Mouse (Mus musculus) stomach, embryonic 16.5 days (tissue): Measurements from ENCODE around the gene Syf2. TPM values are rescaled to one million over a fixed set of nuclear protein-coding genes. Genes with fewer than 3 reads are reported as not detected.

Experiments
- ATAC-seq: fragments of 200-750 bp; cut with Nextera tagmentation; 2 replicates; pipeline ENCODE4 v1.8.0; 2017; ENCODE audit warnings: moderate number of reproducible peaks, moderate TSS enrichment; ENCODE audit not compliant: insufficient read depth, low FRiP score
- H3K27ac ChIP-seq: fragments of 300-500 bp; sonication (generic); 2 replicates; pipeline ENCODE4 v1.5.1; 2014; ENCODE audit warnings: low read length
- H3K27me3 ChIP-seq: fragments of 300-500 bp; sonication (generic); 2 replicates; pipeline ENCODE4 v1.6.1; 2014; ENCODE audit warnings: low read length, control low read depth, mixed read lengths; ENCODE audit not compliant: control insufficient read depth, insufficient read depth
- H3K36me3 ChIP-seq: fragments of 300-500 bp; sonication (generic); 2 replicates; pipeline ENCODE4 v1.6.1; 2014; ENCODE audit warnings: low read length; ENCODE audit not compliant: control insufficient read depth, insufficient read depth
- H3K4me1 ChIP-seq: fragments of 300-500 bp; sonication (generic); 2 replicates; pipeline ENCODE4 v1.6.1; 2014; ENCODE audit warnings: low read length, control low read depth, mixed read lengths; ENCODE audit not compliant: control insufficient read depth, insufficient read depth
- H3K4me2 ChIP-seq: fragments of 300-500 bp; sonication (generic); 2 replicates; pipeline ENCODE4 v1.6.1; 2014; ENCODE audit warnings: low read depth, low read length, mixed read lengths
- H3K4me3 ChIP-seq: fragments of 300-500 bp; sonication (generic); replicated peaks from 2 replicates; pipeline ENCODE4 v1.5.1; 2014; ENCODE audit warnings: mild to moderate bottlenecking, low read length
- H3K9ac ChIP-seq: fragments of 300-500 bp; sonication (generic); 2 replicates; pipeline ENCODE4 v1.6.1; 2014; ENCODE audit warnings: low read length
- H3K9me3 ChIP-seq: fragments of 300-500 bp; sonication (generic); replicated peaks from 2 replicates; pipeline ENCODE4 v1.6.1; 2016; ENCODE audit warnings: low read length, control low read depth; ENCODE audit not compliant: control insufficient read depth
- WGBS: fragments of 180-500 bp; shearing (Covaris S2); extraction: QIAGEN DNeasy Blood & Tissue Kit; methylation state at CpG from one replicate; pipeline ENCODE4 v1.1.7; 2014; 5-methylcytosine and 5-hydroxymethylcytosine counted together
- polyA plus RNA-seq: library from polyadenylated mRNA; unstranded; fragments of >200 nt; fragmentation: Nextera tagmentation; extraction: Ambion mirVana; gene quantifications from 2 replicates; pipeline ENCODE4 v1.2.1, GENCODE M21; 2015

The Syf2 gene
- polyA plus RNA-seq, 1 experiment from 2014 or later: 71.9 TPM

DNA sequence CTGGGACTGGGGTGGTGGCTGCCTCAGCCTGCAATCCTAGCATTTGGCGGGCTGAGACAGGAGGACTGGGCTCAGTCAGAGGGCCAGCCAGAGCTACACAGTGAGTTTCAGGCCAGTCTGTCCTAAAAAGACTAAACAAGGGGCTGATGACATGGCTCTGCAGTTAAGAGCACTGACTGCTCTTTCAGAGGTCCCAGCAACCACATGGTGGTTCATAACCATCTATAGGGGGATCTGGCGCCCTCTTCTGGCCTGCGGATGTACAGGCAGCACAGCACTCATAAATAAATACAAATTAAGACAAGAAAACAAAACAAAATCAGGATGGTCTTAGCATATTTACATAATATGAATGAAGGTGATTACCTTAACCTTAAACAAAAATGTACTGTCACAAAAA is 17.3 kb upstream of the Syf2 start:
- Histone ChIP-seq H3K27ac (no peak overlapping the region), H3K4me3 (peak overlapping the region; percentile 71; the same call in 1 of the 2 replicates), H3K9me3 (no peaks in the 10 kb centered on the region), H3K4me2 (peak overlapping the region; percentile 90; the same call in 1 of the 2 replicates), H3K36me3 (peaks cover 8% of the 10 kb centered on the region; the same call in 1 of the 2 replicates), H3K27me3 (no peaks in the 10 kb centered on the region), H3K4me1 (peaks cover 7% of the 10 kb centered on the region), H3K9ac (no peak overlapping the region)
- WGBS: 32% methylated on average over 3 of the region's 3 CpGs
- no peak for ATAC-seq

DNA sequence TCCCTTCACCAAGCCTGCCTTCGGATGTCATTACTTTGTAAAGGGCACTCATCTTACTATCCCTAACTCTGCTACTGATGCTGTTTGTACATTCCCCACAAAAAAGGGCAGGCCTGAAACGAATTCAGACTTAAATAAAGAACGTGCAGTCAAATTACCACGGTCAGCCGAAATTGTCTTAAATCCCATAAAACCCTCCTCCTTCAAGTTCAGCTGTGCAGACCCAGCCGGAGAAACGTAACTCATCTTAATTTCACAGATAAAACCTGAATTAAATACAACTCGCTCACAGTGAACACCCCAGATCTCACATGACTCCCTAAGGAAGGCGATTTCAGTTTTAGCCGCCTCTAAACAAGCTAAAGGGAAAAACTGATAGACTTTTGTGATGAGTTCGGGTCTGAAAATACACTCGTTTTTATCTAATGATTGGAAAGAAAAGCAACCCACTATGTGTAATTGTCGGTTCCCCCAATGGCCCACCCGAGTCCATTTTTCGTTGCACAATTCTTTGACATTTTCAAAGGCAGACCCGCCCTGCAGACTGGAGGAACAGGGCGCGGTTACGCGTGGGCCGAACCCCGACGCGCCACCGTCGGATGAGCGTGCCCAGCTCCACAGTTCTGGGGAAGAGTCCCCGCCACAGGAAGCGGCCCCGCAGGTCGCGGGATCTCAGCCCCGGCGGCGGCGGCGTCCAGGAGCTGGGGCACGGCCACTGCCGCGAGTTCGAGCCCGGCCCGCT is 16.4 kb upstream of the Syf2 start:
- Histone ChIP-seq H3K27ac (peak overlapping the region; percentile 94), H3K4me3 (peak overlapping the region; percentile 71), H3K4me1 (peaks cover 7% of the 10 kb centered on the region), H3K4me2 (peak overlapping the region; percentile 90), H3K27me3 (no peaks in the 10 kb centered on the region), H3K9ac (peak overlapping the region; percentile 90), H3K36me3 (peaks cover 7% of the 10 kb centered on the region; the same call in 1 of the 2 replicates), H3K9me3 (no peaks in the 10 kb centered on the region)
- WGBS: 1% methylated on average over 43 of the region's 43 CpGs
- ATAC-seq: peak; percentile 62; the same call in 1 of the 2 replicates

GRCm38 (mm10) chr4:134914864-134915209 is 15.9 kb upstream of the Syf2 start, which contains the start of gene Tmem50a:
Tmem50a (minus strand) TSS chr4:134915024.
- Histone ChIP-seq H3K4me3 (peak within 1 kb of the TSS; percentile 71), H3K9me3 (no peaks in the 10 kb centered on the region), H3K27me3 (no peaks in the 10 kb centered on the region), H3K36me3 (peaks cover 5% of the 10 kb centered on the region; the same call in 1 of the 2 replicates), H3K4me2 (peak within 1 kb of the TSS; percentile 90), H3K27ac (peak within 1 kb of the TSS; percentile 94), H3K4me1 (peaks cover 7% of the 10 kb centered on the region), H3K9ac (peak within 1 kb of the TSS; percentile 90)
- 0% methylated on average over 25 of the region's 25 CpGs for WGBS
- peak; percentile 93 for ATAC-seq

DNA sequence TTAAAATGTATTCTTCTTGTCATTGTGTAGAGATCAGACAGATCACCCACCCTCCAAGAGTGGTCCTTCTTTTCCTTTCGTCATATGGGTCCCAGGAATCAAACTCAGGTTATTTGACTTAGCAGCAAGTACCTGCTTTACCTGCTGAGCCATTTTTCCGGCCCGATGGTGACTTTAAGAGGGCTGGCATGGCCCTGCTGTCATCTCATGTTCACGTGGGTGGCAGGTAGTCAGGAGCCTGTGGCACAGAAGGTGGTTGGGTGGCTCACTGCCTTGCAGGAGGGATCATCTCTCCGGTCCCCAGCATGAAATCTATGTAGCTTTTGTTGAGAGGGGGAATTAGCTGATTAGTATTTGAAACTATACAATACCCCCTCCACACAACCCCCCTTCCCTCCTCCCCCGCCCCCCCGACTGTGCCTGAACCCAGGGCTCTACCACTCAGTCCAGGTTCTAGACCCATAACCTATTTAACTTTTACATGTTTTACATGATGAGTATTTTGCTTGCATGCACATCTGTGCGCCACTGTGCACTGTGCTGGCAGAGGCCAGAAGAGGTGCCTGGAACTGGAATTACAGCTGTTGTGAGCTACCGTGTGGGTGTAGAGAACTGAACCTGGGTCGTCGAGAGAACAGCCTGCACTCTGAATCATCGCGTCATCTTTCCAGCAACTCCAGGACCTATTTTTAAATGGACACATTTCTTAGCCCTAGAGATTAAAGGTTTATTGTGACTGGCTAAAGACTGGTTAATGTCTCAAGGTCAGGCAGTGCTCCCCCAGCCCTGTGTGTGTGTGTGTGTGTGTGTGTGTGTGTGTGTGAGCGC is 15.3 kb upstream of the Syf2 start:
- peaks cover 5% of the 10 kb centered on the region; the same call in 1 of the 2 replicates for H3K36me3 ChIP-seq
- H3K4me3 ChIP-seq: peak overlapping the region; percentile 71
- peak; percentile 27; the same call in 1 of the 2 replicates for ATAC-seq
- peak overlapping the region; percentile 90 for H3K4me2 ChIP-seq
- no peaks in the 10 kb centered on the region for H3K9me3 ChIP-seq
- 58% methylated on average over 14 of the region's 14 CpGs for WGBS
- peaks cover 7% of the 10 kb centered on the region for H3K4me1 ChIP-seq
- no peaks in the 10 kb centered on the region for H3K27me3 ChIP-seq
- H3K27ac ChIP-seq: peak overlapping the region; percentile 49; the same call in 1 of the 2 replicates
- H3K9ac ChIP-seq: peak overlapping the region; percentile 90

DNA sequence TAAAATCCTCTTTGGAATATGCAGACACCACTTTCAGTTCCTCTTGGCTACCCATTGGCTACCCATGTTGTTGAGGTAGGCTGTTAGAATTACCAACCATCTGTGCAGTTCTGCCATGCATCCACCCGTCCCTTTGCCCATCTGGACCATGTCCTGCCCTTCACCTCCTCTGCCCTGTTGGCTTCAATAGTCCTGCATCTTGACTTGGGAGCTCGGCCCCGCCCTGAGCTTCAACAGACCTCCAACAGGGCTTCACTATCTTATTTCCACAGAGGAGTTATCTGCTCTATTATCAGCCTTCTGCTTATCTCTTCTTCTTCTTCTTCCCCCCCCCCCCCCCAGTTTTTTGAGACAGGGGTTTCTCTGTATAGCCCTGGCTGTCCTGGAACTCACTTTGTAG is 13.5 kb upstream of the Syf2 start:
- WGBS: 70% methylated on average over 3 of the region's 3 CpGs
- ATAC-seq: no peak
- peaks cover 8% of the 10 kb centered on the region for H3K4me1 ChIP-seq
- H3K9me3 ChIP-seq: no peaks in the 10 kb centered on the region
- H3K4me2 ChIP-seq: no peak overlapping the region
- no peak overlapping the region for H3K9ac ChIP-seq
- H3K27ac ChIP-seq: no peak overlapping the region
- H3K36me3 ChIP-seq: no peaks in the 10 kb centered on the region
- no peaks in the 10 kb centered on the region for H3K27me3 ChIP-seq
- H3K4me3 ChIP-seq: no peak overlapping the region

DNA sequence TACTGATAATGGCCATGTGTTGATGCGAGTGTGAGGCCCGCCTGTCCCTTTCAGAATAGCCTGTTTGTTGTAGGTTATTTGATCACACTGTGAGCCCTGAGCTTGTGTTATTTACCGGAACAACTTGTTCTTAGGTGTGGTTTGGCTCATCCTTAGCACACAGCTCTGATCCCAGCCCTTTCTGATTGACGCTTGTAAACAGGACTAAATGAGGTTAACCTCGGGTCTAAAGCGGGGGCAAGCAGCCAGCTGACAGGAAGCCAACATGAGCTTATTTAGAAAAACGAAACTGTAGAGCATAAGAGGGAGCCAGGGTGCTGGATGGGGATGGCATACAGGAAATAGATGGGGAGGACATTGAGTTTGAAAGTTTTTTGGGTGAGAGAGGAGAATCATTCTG is 12.3 kb upstream of the Syf2 start:
- Histone ChIP-seq H3K9me3 (no peaks in the 10 kb centered on the region), H3K9ac (no peak overlapping the region), H3K36me3 (no peaks in the 10 kb centered on the region), H3K4me2 (no peak overlapping the region), H3K27ac (peak overlapping the region; percentile 19; the same call in 1 of the 2 replicates), H3K27me3 (no peaks in the 10 kb centered on the region), H3K4me3 (no peak overlapping the region), H3K4me1 (peaks cover 12% of the 10 kb centered on the region)
- 36% methylated on average over 7 of the region's 7 CpGs for WGBS
- ATAC-seq: no peak

GRCm38 (mm10) chr4:134919733-134920540 is 10.8 kb upstream of the Syf2 start:
- no peak for ATAC-seq
- 41% methylated on average over 12 of the region's 12 CpGs for WGBS
- Histone ChIP-seq H3K27me3 (no peaks in the 10 kb centered on the region), H3K9ac (no peak overlapping the region), H3K4me3 (no peak overlapping the region), H3K9me3 (no peaks in the 10 kb centered on the region), H3K4me2 (no peak overlapping the region), H3K4me1 (peaks cover 10% of the 10 kb centered on the region), H3K27ac (no peak overlapping the region), H3K36me3 (no peaks in the 10 kb centered on the region)

DNA sequence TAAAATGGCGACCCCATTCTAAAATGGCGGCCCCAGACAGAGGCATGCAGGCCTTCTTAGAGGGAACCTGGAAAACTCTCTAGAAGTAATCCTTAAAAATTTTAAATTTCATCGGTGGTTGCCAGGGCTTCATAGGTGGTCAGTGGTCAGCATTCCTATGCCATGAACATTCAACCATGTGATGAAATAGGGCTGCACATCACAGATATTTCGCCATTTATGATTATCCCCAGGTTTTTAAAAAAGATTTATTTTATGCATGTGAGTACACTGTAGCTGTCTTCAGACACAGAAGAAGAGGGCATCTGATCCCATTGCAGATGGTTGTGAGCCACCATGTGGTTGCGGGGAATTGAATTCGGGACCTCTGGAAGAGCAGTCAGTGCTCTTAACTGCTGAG is 10.1 kb upstream of the Syf2 start:
- no peak for ATAC-seq
- Histone ChIP-seq H3K4me2 (no peak overlapping the region), H3K9ac (no peak overlapping the region), H3K9me3 (no peaks in the 10 kb centered on the region), H3K27me3 (no peaks in the 10 kb centered on the region), H3K4me1 (peaks cover 12% of the 10 kb centered on the region), H3K4me3 (no peak overlapping the region), H3K27ac (no peak overlapping the region), H3K36me3 (peaks cover 6% of the 10 kb centered on the region; the same call in 1 of the 2 replicates)
- 95% methylated on average over 6 of the region's 6 CpGs for WGBS
